8 mouse cellular contexts compared by ENCODE assay signal in genomic region chr10:13060021-13060668, GRCm38 (mm10). TPM values are rescaled to one million over a fixed set of nuclear protein-coding genes. Genes with fewer than 3 reads are reported as not detected.
DNase-seq lines count a peak whose midpoint lies in the region; ATAC-seq lines count a peak whose summit lies in the region.

Gene Plagl1 (plus strand): TSS chr10:13060504.

- 58% methylated on average over 11 of the region's 11 CpGs for WGBS in midbrain, embryonic 16.5 days

- H3K36me3 ChIP-seq in midbrain, embryonic 16.5 days (ENCODE audit: control insufficient read depth, insufficient read depth, low read length), result no peaks in the 10 kb centered on the region

- peak within 1 kb of the TSS; percentile 48 for H3K4me3 ChIP-seq in midbrain, embryonic 16.5 days (ENCODE audit: low read depth, low read length)

- peak within 1 kb of the TSS; percentile 69 for H3K9ac ChIP-seq in midbrain, embryonic 16.5 days (ENCODE audit: low read depth, low read length)

- H3K27ac ChIP-seq in midbrain, embryonic 16.5 days (ENCODE audit: low read length), result no peak within 1 kb of the TSS

- H3K27me3 ChIP-seq in midbrain, embryonic 16.5 days (ENCODE audit: control insufficient read depth, insufficient read depth, low read depth, low read length), result peaks cover 13% of the 10 kb centered on the region

- ATAC-seq in midbrain, embryonic 16.5 days, result peak; percentile 22; the same call in 1 of the 2 replicates

- DNase-seq in frontal cortex, adult 2 months (ENCODE audit: extremely low spot score in 1 of 2, low spot score in 1 of 2), result no peak
- DNase-seq in frontal cortex, postnatal 25 days (ENCODE audit: low spot score in 2 of 2), result no peak
- DNase-seq in urinary bladder, adult 2 months (ENCODE audit: low spot score), result no peak
- DNase-seq in urinary bladder, postnatal 36 days (ENCODE audit: low spot score in 2 of 2), result no peak
- DNase-seq in layer of hippocampus, postnatal 10 days (ENCODE audit: low spot score in 2 of 2), result no peak
- DNase-seq in cerebellum, adult 9-11 months, result no peak
- DNase-seq in gastrocnemius, adult 8-10 months (ENCODE audit: low spot score in 2 of 2), result no peak

- no peaks in the 10 kb centered on the region for H3K9me3 ChIP-seq in midbrain, embryonic 16.5 days (replicated peaks; ENCODE audit: control insufficient read depth, low read length, poor library complexity, severe bottlenecking)

- peak within 1 kb of the TSS; percentile 90 for H3K4me2 ChIP-seq in midbrain, embryonic 16.5 days (ENCODE audit: low read length)

- H3K4me1 ChIP-seq in midbrain, embryonic 16.5 days (ENCODE audit: control insufficient read depth, insufficient read depth, low read length), result 0 out of 2 replicates have a peak, but pooled peaks cover 2% of the 10 kb centered on the region

RNA-seq across cellular contexts. Expression of gene Plagl1, which starts in this region (rescaled TPM):
- 21.4 and 25.9 TPM in 2 replicates for polyA plus RNA-seq in frontal cortex, adult 2 months (2012; rRNA removed)
- polyA plus RNA-seq in urinary bladder, adult 2 months (2012; rRNA removed), result 29.8 and 31.3 TPM in 2 replicates
- 10 to 100 TPM; 33.5 to 45.3 TPM for total RNA-seq in layer of hippocampus, postnatal 10 days (2021)
- polyA plus RNA-seq in midbrain, embryonic 16.5 days (2015; fragmentation: Nextera tagmentation; extraction: Ambion mirVana), result 26.3 and 31.0 TPM in 2 replicates
- total RNA-seq in gastrocnemius, adult 8-10 months (2022), result 1 to 10 TPM in 2 of 4 experiments, under 1 TPM in 2; 0.83 to 2.4 (median 1.0) TPM

Comparison
In these comparisons a context has a peak if more than half of its experiments do, and no peak if none do; other contexts are left out.
1. RNA of gene Plagl1 (total RNA-seq): 33.5 to 45.3 TPM in layer of hippocampus, postnatal 10 days; 0.83 to 2.4 TPM in gastrocnemius, adult 8-10 months; every median in the first group is over 10 times any median in the second.